Mouse (Mus musculus) heart, adult 2 months (tissue): Measurements from ENCODE around the gene Eps8l3.

Experiments
- CTCF ChIP-seq: fragments of 200-600 bp; IDR thresholded peaks from 2 replicates; pipeline ENCODE4 v1.8.1; 2022; ENCODE audit warnings: antibody characterized with exemption, mild to moderate bottlenecking, moderate library complexity
- EP300 ChIP-seq: fragments of 200-500 bp; IDR thresholded peaks from 2 replicates; pipeline ENCODE4 v1.6.1; 2011; ENCODE audit warnings: low read depth, low read length, control low read depth; ENCODE audit not compliant: insufficient read depth
- POLR2A ChIP-seq: fragments of 200-500 bp; IDR thresholded peaks from 2 replicates; pipeline ENCODE4 v1.6.1; 2011; ENCODE audit warnings: mild to moderate bottlenecking, low read depth, low read length, control low read depth; ENCODE audit not compliant: insufficient read depth

DNA sequence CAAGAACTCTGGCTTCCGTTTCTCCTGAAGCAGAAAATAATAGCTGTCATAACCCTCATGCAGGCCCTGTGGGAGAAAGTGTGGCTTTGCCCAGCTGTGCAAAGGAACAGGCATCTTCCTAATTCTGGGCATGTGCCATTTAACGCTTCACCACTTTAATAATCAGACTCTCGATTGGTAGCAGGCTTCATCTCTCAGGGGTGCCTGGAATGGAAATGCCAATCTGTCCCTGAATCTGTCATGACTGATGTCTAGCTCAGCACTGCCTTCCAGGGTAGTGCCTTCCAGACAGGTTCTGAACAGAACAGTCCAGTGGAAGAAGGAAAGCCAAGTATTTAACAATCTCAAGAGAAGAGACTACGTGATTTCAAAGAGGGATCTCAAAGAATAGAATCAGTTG is 64.2 kb downstream of the Eps8l3 start:
- no peak for TF ChIP-seq EP300
- no peak for TF ChIP-seq CTCF
- no peak for TF ChIP-seq POLR2A
